8 mouse cellular contexts compared by ENCODE assay signal in genomic region chr2:119896553-119897089, GRCm38 (mm10). TPM values are rescaled to one million over a fixed set of nuclear protein-coding genes. Genes with fewer than 3 reads are reported as not detected.
DNase-seq lines count a peak whose midpoint lies in the region; ATAC-seq and TF ChIP-seq lines count a peak whose summit lies in the region.

No protein-coding gene starts in this region.

- H3K9me3 ChIP-seq in lung, postnatal 0 days (ENCODE audit: low read length): no peaks in the 10 kb centered on the region
- H3K9me3 ChIP-seq in forebrain, embryonic 10.5 days: no peaks in the 10 kb centered on the region; the same call in 1 of the 2 replicates
- no peaks in the 10 kb centered on the region for H3K9me3 ChIP-seq in midbrain, embryonic 16.5 days (replicated peaks; ENCODE audit: control insufficient read depth, low read length, poor library complexity, severe bottlenecking)

- WGBS in lung, postnatal 0 days: 15% methylated on average over 19 of the region's 19 CpGs
- 14% methylated on average over 19 of the region's 19 CpGs for WGBS in forebrain, embryonic 10.5 days
- WGBS in midbrain, embryonic 16.5 days: 16% methylated on average over 19 of the region's 19 CpGs

- peak overlapping the region; percentile 40 for H3K4me3 ChIP-seq in lung, postnatal 0 days (ENCODE audit: low read depth, low read length)
- peak overlapping the region; percentile 67 for H3K4me3 ChIP-seq in forebrain, embryonic 10.5 days
- H3K4me3 ChIP-seq in midbrain, embryonic 16.5 days (ENCODE audit: low read depth, low read length): peak overlapping the region; percentile 70

- TF ChIP-seq EP300 in lung, postnatal 0 days (IDR thresholded peaks at IDR 0.05): peak; percentile 16; the same call in 1 of the 2 replicates

- H3K4me2 ChIP-seq in lung, postnatal 0 days (replicated peaks; ENCODE audit: low read depth, low read length): peak overlapping the region; percentile 64
- H3K4me2 ChIP-seq in midbrain, embryonic 16.5 days (ENCODE audit: low read length): peak overlapping the region; percentile 99

- DNase-seq in lung, postnatal 0 days (ENCODE audit: low spot score): no peak
- no peak for DNase-seq in lung, adult 18-20 months
- DNase-seq in forebrain, embryonic 10.5 days (ENCODE audit: extremely low spot score, low spot score): no peak
- peak; percentile 7 for DNase-seq in kidney, postnatal 10 days
- DNase-seq in adrenal gland, postnatal 4 days (ENCODE audit: low spot score in 2 of 2): no peak
- DNase-seq in thymus, postnatal 4 days: no peak

- H3K27ac ChIP-seq in lung, postnatal 0 days (ENCODE audit: low read length): peak overlapping the region; percentile 97
- H3K27ac ChIP-seq in forebrain, embryonic 10.5 days: peak overlapping the region; percentile 86
- H3K27ac ChIP-seq in midbrain, embryonic 16.5 days (ENCODE audit: low read length): peak overlapping the region; percentile 82

- no peaks in the 10 kb centered on the region for H3K36me3 ChIP-seq in lung, postnatal 0 days (ENCODE audit: insufficient read depth, low read length)
- peaks cover 9% of the 10 kb centered on the region for H3K36me3 ChIP-seq in forebrain, embryonic 10.5 days (replicated peaks)
- no peaks in the 10 kb centered on the region for H3K36me3 ChIP-seq in midbrain, embryonic 16.5 days (ENCODE audit: control insufficient read depth, insufficient read depth, low read length)

- H3K9ac ChIP-seq in lung, postnatal 0 days (replicated peaks; ENCODE audit: low read depth): 0 out of 2 replicates have a peak overlapping the region, but pooled peaks have one; percentile 32
- H3K9ac ChIP-seq in midbrain, embryonic 16.5 days (ENCODE audit: low read depth, low read length): peak overlapping the region; percentile 51

- H3K4me1 ChIP-seq in lung, postnatal 0 days (ENCODE audit: insufficient read depth, low read depth, low read length): peaks cover 13% of the 10 kb centered on the region; the same call in 1 of the 2 replicates
- H3K4me1 ChIP-seq in forebrain, embryonic 10.5 days: peaks cover 25% of the 10 kb centered on the region
- peaks cover 18% of the 10 kb centered on the region for H3K4me1 ChIP-seq in midbrain, embryonic 16.5 days (ENCODE audit: control insufficient read depth, insufficient read depth, low read length)

- H3K27me3 ChIP-seq in lung, postnatal 0 days (replicated peaks; ENCODE audit: insufficient read depth, low read length): no peaks in the 10 kb centered on the region
- H3K27me3 ChIP-seq in forebrain, embryonic 10.5 days (ENCODE audit: poor library complexity, severe bottlenecking): no peaks in the 10 kb centered on the region
- H3K27me3 ChIP-seq in midbrain, embryonic 16.5 days (ENCODE audit: control insufficient read depth, insufficient read depth, low read depth, low read length): no peaks in the 10 kb centered on the region

- ATAC-seq in lung, postnatal 0 days: peak; percentile 77
- ATAC-seq in midbrain, embryonic 16.5 days: peak; percentile 76
- ATAC-seq in activated CD4-positive, CD25-positive, alpha-beta regulatory T cell, adult 4 months: no peak

- no peak for TF ChIP-seq CTCF in lung, postnatal 0 days (IDR thresholded peaks at IDR 0.05)

RNA-seq across cellular contexts. Expression of gene Mga, which starts 0.4 kb away (rescaled TPM):
- 14.2 and 19.1 TPM in 2 replicates for polyA plus RNA-seq in lung, postnatal 0 days (2015; fragmentation: Nextera tagmentation; extraction: Ambion mirVana)
- polyA plus RNA-seq in forebrain, embryonic 10.5 days (2016; fragmentation: Nextera tagmentation; extraction: Ambion mirVana): 29.1 and 30.1 TPM in 2 replicates
- 24.0 and 26.6 TPM in 2 replicates for polyA plus RNA-seq in midbrain, embryonic 16.5 days (2015; fragmentation: Nextera tagmentation; extraction: Ambion mirVana)
- 10 to 100 TPM; 30.4 to 32.7 TPM for polyA plus RNA-seq in activated CD4-positive, CD25-positive, alpha-beta regulatory T cell, adult 4 months (2017; shearing (Covaris generic))
- total RNA-seq in adrenal gland, postnatal 4 days (2021): 10 to 100 TPM; 56.9 to 58.7 TPM
